Mouse (Mus musculus) liver, postnatal 0 days (tissue): Measurements from ENCODE around the gene Galr2. TPM values are rescaled to one million over a fixed set of nuclear protein-coding genes. Genes with fewer than 3 reads are reported as not detected.

ENCODE experiments used
- ATAC-seq: fragments of 200-750 bp; cut with Nextera tagmentation; 2 replicates; pipeline ENCODE4 v1.8.0; 2017; ENCODE audit warnings: mild to moderate bottlenecking, moderate library complexity
- DNase-seq: peaks from one replicate; pipeline ENCODE4 v3.0.0-alpha.2; 2016
- H3K27ac ChIP-seq: fragments of 300-500 bp; sonication (generic); 2 replicates; pipeline ENCODE4 v1.5.1; 2014; ENCODE audit warnings: antibody characterized with exemption, moderate library complexity, mild to moderate bottlenecking, low read depth
- H3K27me3 ChIP-seq: fragments of 300-500 bp; sonication (generic); 2 replicates; pipeline ENCODE4 v1.6.1; 2014; ENCODE audit warnings: low read length, control low read depth, mixed read lengths; ENCODE audit not compliant: insufficient read depth
- H3K36me3 ChIP-seq: fragments of 300-500 bp; sonication (generic); replicated peaks from 2 replicates; pipeline ENCODE4 v1.6.1; 2014; ENCODE audit warnings: mild to moderate bottlenecking, control low read depth, low read length, moderate library complexity, mixed read lengths; ENCODE audit not compliant: insufficient read depth
- H3K4me1 ChIP-seq: fragments of 300-500 bp; sonication (generic); 2 replicates; pipeline ENCODE4 v1.6.1; 2014; ENCODE audit warnings: antibody characterized with exemption, mild to moderate bottlenecking, control low read depth; ENCODE audit not compliant: insufficient read depth
- H3K4me2 ChIP-seq: fragments of 300-500 bp; sonication (generic); 2 replicates; pipeline ENCODE4 v1.6.1; 2014; ENCODE audit warnings: low read depth, mild to moderate bottlenecking, low read length, moderate library complexity, mixed read lengths
- H3K4me3 ChIP-seq: fragments of 300-500 bp; sonication (generic); 2 replicates; pipeline ENCODE4 v1.5.1; 2014; ENCODE audit warnings: low read depth, low read length
- H3K9ac ChIP-seq: fragments of 300-500 bp; sonication (generic); replicated peaks from 2 replicates; pipeline ENCODE4 v1.6.1; 2014; ENCODE audit warnings: mild to moderate bottlenecking, moderate library complexity
- H3K9me3 ChIP-seq: fragments of 300-500 bp; sonication (generic); 2 replicates; pipeline ENCODE4 v1.6.1; 2016; ENCODE audit warnings: mild to moderate bottlenecking, control low read depth, low read length, mixed read lengths
- CTCF ChIP-seq: sonication (generic); IDR thresholded peaks from 2 replicates; pipeline ENCODE4 v1.5.1; 2016; ENCODE audit warnings: antibody characterized with exemption, low read depth
- EP300 ChIP-seq: IDR thresholded peaks from 2 replicates; pipeline ENCODE4 v1.6.1; 2016; ENCODE audit warnings: antibody characterized with exemption, low read depth, mild to moderate bottlenecking
- WGBS: fragments of 180-500 bp; shearing (Covaris S2); extraction: QIAGEN DNeasy Blood & Tissue Kit; methylation state at CpG from one replicate; pipeline ENCODE4 v1.1.7; 2014; ENCODE audit not compliant: insufficient replicate concordance; 5-methylcytosine and 5-hydroxymethylcytosine counted together
- polyA plus RNA-seq: library from polyadenylated mRNA; unstranded; fragments of >200 nt; fragmentation: Nextera tagmentation; extraction: Ambion mirVana; gene quantifications from 2 replicates; pipeline ENCODE4 v1.2.1, GENCODE M21; 2015

Galr2 gene
- polyA plus RNA-seq, 1 experiment from 2014 or later = not detected

DNA sequence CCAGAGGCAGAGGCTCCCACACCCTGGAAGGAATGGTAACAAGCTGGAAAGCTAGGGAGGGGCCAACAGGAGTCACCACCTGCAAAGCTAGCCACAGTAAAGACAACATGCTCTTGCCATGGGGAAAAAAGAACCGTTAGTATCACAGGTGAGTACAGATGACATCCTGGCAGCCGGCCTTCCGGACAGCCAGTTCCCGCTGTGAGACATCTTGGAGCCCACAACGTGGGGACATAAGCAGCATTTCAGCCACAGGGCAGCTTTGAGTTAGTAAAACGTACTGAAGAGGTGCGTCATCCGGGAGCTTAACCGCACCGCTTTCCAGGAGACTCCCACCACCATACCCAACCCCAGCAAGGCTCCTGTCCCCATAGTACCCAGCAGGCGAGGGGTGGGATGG is 17.5 kb downstream of the Galr2 start:
- no peaks in the 10 kb centered on the region for H3K27me3 ChIP-seq
- no peak overlapping the region for H3K9ac ChIP-seq
- H3K4me1 ChIP-seq = no peaks in the 10 kb centered on the region
- H3K36me3 ChIP-seq = peaks cover 53% of the 10 kb centered on the region
- no peaks in the 10 kb centered on the region for H3K9me3 ChIP-seq
- no peak overlapping the region for H3K4me2 ChIP-seq
- 91% methylated on average over 11 of the region's 11 CpGs for WGBS
- no peak overlapping the region for H3K4me3 ChIP-seq
- TF ChIP-seq EP300 = no peak
- no peak for TF ChIP-seq CTCF
- ATAC-seq (no peak), DNase-seq (no peak)
- H3K27ac ChIP-seq = no peak overlapping the region

DNA sequence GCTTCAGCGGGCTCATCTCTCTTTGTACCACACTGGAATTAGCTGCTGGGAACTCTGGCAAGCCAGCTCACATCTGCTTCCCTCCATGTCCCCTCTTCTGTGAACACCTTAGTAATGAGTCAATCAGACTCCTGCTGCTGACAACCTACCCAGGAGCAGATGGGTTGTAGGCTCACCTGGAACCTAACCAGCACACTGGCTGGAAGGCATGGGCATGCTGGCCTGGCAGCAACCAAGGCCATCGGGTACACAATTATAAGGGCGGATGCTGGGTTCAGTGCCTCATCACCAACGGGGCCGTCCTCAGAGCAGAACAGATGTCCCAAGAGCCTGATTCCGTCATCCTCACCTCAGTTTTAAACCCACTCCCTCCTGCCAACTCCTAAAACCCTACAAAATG is 17.9 kb downstream of the Galr2 start:
- H3K4me1 ChIP-seq = no peaks in the 10 kb centered on the region
- no peak for ATAC-seq
- no peak overlapping the region for H3K9ac ChIP-seq
- H3K36me3 ChIP-seq = peaks cover 57% of the 10 kb centered on the region
- H3K27me3 ChIP-seq = no peaks in the 10 kb centered on the region
- H3K9me3 ChIP-seq = no peaks in the 10 kb centered on the region
- 89% methylated on average over 6 of the region's 6 CpGs for WGBS
- no peak overlapping the region for H3K4me2 ChIP-seq
- no peak overlapping the region for H3K27ac ChIP-seq
- no peak for DNase-seq
- H3K4me3 ChIP-seq = no peak overlapping the region
- TF ChIP-seq EP300 = no peak
- TF ChIP-seq CTCF = no peak

DNA sequence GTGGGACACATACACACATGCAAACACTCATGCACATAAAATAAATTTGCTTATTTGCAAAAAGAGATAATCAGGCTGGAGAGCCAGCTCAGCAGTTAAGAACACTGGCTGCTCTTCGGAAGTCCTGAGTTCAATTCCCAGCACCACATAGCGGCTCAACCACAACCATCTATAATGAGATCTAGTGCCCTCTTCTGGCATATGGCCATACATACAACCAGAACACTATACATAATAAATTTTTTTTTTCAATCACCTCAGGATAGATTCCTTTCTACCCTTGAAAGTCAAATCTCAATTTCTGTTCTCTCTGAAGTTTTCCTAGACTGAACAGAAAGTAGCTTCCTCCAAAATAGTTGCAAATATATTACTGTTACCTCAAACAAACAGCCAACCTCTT is 24.7 kb downstream of the Galr2 start:
- H3K4me2 ChIP-seq = peak overlapping the region; percentile 81; the same call in 1 of the 2 replicates
- no peaks in the 10 kb centered on the region for H3K27me3 ChIP-seq
- peak overlapping the region; percentile 77 for H3K4me3 ChIP-seq
- peak overlapping the region; percentile 72; the same call in 1 of the 2 replicates for H3K9ac ChIP-seq
- TF ChIP-seq CTCF = peak; percentile 23; the same call in 1 of the 2 replicates
- TF ChIP-seq EP300 = no peak
- peaks cover 34% of the 10 kb centered on the region for H3K36me3 ChIP-seq
- no peak for DNase-seq
- ATAC-seq = no peak
- no peak overlapping the region for H3K27ac ChIP-seq
- peaks cover 14% of the 10 kb centered on the region for H3K4me1 ChIP-seq
- H3K9me3 ChIP-seq = no peaks in the 10 kb centered on the region
- 89% methylated on average over 2 of the region's 2 CpGs for WGBS

DNA sequence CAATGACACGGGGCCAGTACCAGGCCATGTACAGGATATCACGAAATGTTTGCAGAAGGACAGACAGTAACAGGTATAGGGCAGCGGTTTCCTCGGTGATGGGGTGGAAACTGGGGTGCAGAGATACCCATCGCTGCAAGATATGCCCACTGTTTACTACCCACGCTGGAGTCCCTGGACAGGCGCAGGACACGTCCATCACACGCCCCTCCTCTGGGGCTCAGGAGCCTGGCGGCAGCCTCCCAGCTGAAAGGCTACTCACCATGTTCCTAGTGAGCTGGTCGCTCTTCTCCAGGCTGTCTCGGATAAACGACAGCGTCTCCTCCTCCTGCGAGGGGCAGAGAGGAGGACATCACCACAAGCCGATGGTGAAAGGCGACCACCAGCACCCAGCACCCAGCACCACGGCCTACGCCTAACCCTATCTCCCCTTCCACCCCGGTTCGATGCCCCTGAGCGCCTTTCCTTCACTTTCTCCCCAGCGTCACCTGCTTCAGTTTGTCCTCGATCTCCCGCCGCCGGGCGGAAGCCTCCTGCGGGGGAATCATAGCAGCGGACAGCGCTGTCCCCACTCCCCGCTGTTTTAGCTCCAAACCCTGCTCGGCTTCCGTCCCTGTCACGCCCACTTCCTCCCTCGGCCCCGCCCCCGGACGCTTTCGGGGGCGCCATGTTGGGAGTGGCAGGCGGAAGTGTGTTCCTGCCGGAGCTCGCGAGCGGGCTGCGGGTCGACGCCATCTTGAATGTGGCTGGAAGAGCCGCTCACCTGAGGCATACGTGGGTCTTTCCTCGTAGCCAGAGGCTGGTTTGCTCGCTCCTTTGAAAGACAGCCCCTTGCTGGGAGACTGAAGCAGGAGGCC is 25.6 kb downstream of the Galr2 start:
- DNase-seq (peak; percentile 98), ATAC-seq (peak; percentile 90)
- Histone ChIP-seq H3K27ac (peak overlapping the region; percentile 49), H3K36me3 (peaks cover 26% of the 10 kb centered on the region), H3K9ac (peak overlapping the region; percentile 72), H3K4me2 (peak overlapping the region; percentile 81), H3K4me1 (peaks cover 14% of the 10 kb centered on the region), H3K27me3 (no peaks in the 10 kb centered on the region), H3K9me3 (no peaks in the 10 kb centered on the region), H3K4me3 (peak overlapping the region; percentile 77)
- no peak for TF ChIP-seq CTCF
- peak; percentile 72; the same call in 1 of the 2 replicates for TF ChIP-seq EP300
- under 1% methylated on average over 46 of the region's 53 CpGs for WGBS

DNA sequence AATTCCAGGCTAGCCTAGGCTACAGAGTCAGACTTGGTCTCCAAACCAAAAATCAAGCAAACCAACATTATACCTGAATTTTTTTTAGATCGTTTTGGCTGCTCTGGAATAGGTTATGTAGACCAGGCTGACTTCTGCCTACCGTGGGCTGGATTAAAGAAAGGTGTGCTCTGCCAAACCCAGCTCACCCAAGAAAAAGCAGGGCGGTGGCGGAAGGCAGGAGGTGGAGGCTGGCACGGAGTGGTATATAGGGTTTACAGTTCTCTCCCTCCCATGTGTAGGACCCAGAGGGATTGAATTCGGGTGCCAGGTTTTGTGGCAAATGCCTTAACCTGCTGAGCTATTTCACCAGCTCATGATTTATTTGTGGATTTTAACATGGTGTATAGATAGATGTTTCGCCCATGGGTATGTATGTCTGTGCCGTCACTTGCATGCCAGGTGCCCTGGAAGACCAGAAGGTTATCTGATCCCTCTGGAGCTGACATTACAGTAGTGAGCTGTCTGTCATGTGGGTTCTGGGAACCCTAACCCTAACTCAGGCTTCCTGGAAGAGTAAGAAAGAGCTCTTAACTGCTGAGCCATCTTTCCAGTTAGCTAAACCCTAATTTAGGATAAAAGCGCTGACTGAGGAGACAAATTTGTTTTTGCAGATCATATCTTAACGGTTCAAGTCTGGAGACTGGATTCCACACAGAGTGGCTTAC is 26.4 kb downstream of the Galr2 start, which contains the start of gene Exoc7:
Exoc7 (minus strand) TSS at position 215 of the 707 bp plus-strand sequence.
- ATAC-seq (no peak), DNase-seq (no peak)
- Histone ChIP-seq H3K9ac (peak within 1 kb of the TSS; percentile 72), H3K9me3 (no peaks in the 10 kb centered on the region), H3K27ac (peak within 1 kb of the TSS; percentile 49), H3K4me2 (peak within 1 kb of the TSS; percentile 81), H3K27me3 (no peaks in the 10 kb centered on the region), H3K4me1 (peaks cover 14% of the 10 kb centered on the region), H3K4me3 (peak within 1 kb of the TSS; percentile 77), H3K36me3 (peaks cover 24% of the 10 kb centered on the region)
- TF ChIP-seq EP300 (no peak), CTCF (no peak)
- WGBS = 74% methylated on average over 10 of the region's 10 CpGs
